Mouse (Mus musculus): ENCODE measurements around the gene Wdr49.
"Not testable (repeated sequence)": the region's sequence is repeated elsewhere in the genome, so short reads cannot be mapped to it uniquely, and the experiment has no call there.

Gene Wdr49

GRCm38 (mm10) chr3:75304621-75305020, 177.3 kb downstream of the Wdr49 start:
- in situ Hi-C loops (cut with MboI; ENCODE audit: low sequenced_read_pairs), result no loop called here

- in situ Hi-C loops (cut with MboI; ENCODE audit: low sequenced_read_pairs), result no loop called here
Measured at GRCm38 (mm10) chr3:75301072-75301471, 180.9 kb downstream of the Wdr49 start.

GRCm38 (mm10) chr3:75299464-75299863, 182.5 kb downstream of the Wdr49 start:
- in situ Hi-C loops (cut with MboI; ENCODE audit: low sequenced_read_pairs), result not testable (repeated sequence)

- in situ Hi-C loops (cut with MboI; ENCODE audit: low sequenced_read_pairs), result no loop called here
Measured at GRCm38 (mm10) chr3:75297758-75298111, 184.2 kb downstream of the Wdr49 start.

GRCm38 (mm10) chr3:75297026-75297757, 184.8 kb downstream of the Wdr49 start:
- in situ Hi-C loops (cut with MboI; ENCODE audit: low sequenced_read_pairs), result no loop called here

GRCm38 (mm10) chr3:75293243-75293642, 188.7 kb downstream of the Wdr49 start:
- in situ Hi-C loops (cut with MboI; ENCODE audit: low sequenced_read_pairs), result no loop called here

- in situ Hi-C loops (cut with MboI; ENCODE audit: low sequenced_read_pairs), result no loop called here
Measured at GRCm38 (mm10) chr3:75277455-75277854, 204.5 kb downstream of the Wdr49 start.

- in situ Hi-C loops (cut with MboI; ENCODE audit: low sequenced_read_pairs), result no loop called here
Measured at GRCm38 (mm10) chr3:75276522-75276921, 205.4 kb downstream of the Wdr49 start.

- in situ Hi-C loops (cut with MboI; ENCODE audit: low sequenced_read_pairs), result no loop called here
Measured at GRCm38 (mm10) chr3:75275127-75275526, 206.8 kb downstream of the Wdr49 start.

DNA sequence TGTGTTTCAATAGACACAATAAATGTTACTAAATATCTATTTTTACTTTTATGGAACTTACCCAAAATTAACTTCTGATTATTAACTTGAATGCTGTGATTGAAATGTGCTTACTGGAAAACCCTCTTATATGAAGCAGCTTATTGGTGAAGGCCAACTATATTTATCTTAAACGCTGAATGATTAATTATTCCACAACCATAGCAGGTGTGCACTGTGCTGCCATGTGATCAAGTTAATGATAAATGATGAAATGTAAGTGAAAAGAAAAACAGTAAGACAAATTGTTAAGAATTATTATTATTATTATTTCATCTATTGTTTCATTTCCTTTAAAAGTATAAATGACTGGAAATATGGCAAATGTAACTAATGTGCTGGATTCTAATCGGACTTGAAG, 212.0 kb downstream of the Wdr49 start, which contains the start of gene Serpini2:
TSS of gene Serpini2 (minus strand) at position 101 of the 400 bp plus-strand sequence.
- in situ Hi-C loops (cut with MboI; ENCODE audit: low sequenced_read_pairs), result no loop called here

DNA sequence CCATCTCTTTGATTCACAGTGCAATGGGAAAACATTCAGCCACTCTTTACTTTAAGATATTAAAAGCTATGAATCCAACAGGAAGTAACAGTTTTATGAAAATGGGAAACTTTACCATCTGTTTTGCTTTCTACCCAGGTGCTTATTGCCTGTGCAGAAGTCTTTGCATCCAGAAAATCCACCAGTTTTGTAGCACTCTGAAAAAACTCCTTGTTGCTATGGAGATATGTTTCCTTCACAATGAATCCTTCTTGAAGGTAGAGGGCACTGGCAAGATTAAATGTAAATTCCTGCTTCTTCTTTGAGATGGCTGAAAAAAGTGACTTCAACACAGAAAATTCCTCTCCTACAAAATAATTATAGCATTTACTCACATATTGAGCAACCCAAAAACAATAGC, 222.6 kb downstream of the Wdr49 start:
- in situ Hi-C loops (cut with MboI; ENCODE audit: low sequenced_read_pairs), result no loop called here
